In genomic region chr19:60144336-60144989, GRCm38 (mm10) we compare ENCODE assay signal across 8 mouse cellular contexts.
A peak's percentile ranks its signal among the peaks of the same experiment; 100 is the strongest.
DNase-seq lines count a peak whose midpoint lies in the region; ATAC-seq and TF ChIP-seq lines count a peak whose summit lies in the region.

No protein-coding gene starts in this region.

- H3K9me3 ChIP-seq in E14TG2a.4 (ENCODE audit: low read length) = no peaks in the 10 kb centered on the region
- no peaks in the 10 kb centered on the region for H3K9me3 ChIP-seq in forebrain, embryonic 11.5 days (ENCODE audit: control insufficient read depth, low read length)
- H3K9me3 ChIP-seq in heart, embryonic 15.5 days (replicated peaks) = no peaks in the 10 kb centered on the region
- no peaks in the 10 kb centered on the region for H3K9me3 ChIP-seq in liver, embryonic 12.5 days (replicated peaks)
- H3K9me3 ChIP-seq in stomach, embryonic 15.5 days = no peaks in the 10 kb centered on the region

- H3K9ac ChIP-seq in forebrain, embryonic 11.5 days (ENCODE audit: low read length) = peak overlapping the region; percentile 60
- no peak overlapping the region for H3K9ac ChIP-seq in heart, embryonic 15.5 days
- peak overlapping the region; percentile 57; the same call in 1 of the 2 replicates for H3K9ac ChIP-seq in liver, embryonic 12.5 days
- no peak overlapping the region for H3K9ac ChIP-seq in stomach, embryonic 15.5 days

- H3K36me3 ChIP-seq in E14TG2a.4 (ENCODE audit: insufficient read depth, low read length) = no peaks in the 10 kb centered on the region
- H3K36me3 ChIP-seq in forebrain, embryonic 11.5 days (ENCODE audit: control insufficient read depth, insufficient read depth, low read length) = no peaks in the 10 kb centered on the region
- no peaks in the 10 kb centered on the region for H3K36me3 ChIP-seq in heart, embryonic 15.5 days
- no peaks in the 10 kb centered on the region for H3K36me3 ChIP-seq in liver, embryonic 12.5 days
- no peaks in the 10 kb centered on the region for H3K36me3 ChIP-seq in stomach, embryonic 15.5 days

- H3K4me2 ChIP-seq in forebrain, embryonic 11.5 days (ENCODE audit: low read depth, low read length, severe bottlenecking) = peak overlapping the region; percentile 47
- peak overlapping the region; percentile 53 for H3K4me2 ChIP-seq in heart, embryonic 15.5 days
- H3K4me2 ChIP-seq in liver, embryonic 12.5 days = peak overlapping the region; percentile 55
- peak overlapping the region; percentile 36 for H3K4me2 ChIP-seq in stomach, embryonic 15.5 days

- 4% methylated on average over 20 of the region's 20 CpGs for WGBS in forebrain, embryonic 11.5 days
- WGBS in heart, embryonic 15.5 days = 7% methylated on average over 20 of the region's 20 CpGs
- WGBS in liver, embryonic 12.5 days (ENCODE audit: insufficient replicate concordance) = 7% methylated on average over 20 of the region's 20 CpGs
- WGBS in stomach, embryonic 15.5 days = 7% methylated on average over 20 of the region's 20 CpGs

- peaks cover 16% of the 10 kb centered on the region; the same call in 1 of the 2 replicates for H3K4me1 ChIP-seq in E14TG2a.4 (replicated peaks; ENCODE audit: low read depth, low read length)
- peaks cover 7% of the 10 kb centered on the region for H3K4me1 ChIP-seq in forebrain, embryonic 11.5 days (replicated peaks; ENCODE audit: control insufficient read depth, insufficient read depth, low read length)
- H3K4me1 ChIP-seq in heart, embryonic 15.5 days (replicated peaks) = no peaks in the 10 kb centered on the region
- H3K4me1 ChIP-seq in liver, embryonic 12.5 days = no peaks in the 10 kb centered on the region
- H3K4me1 ChIP-seq in stomach, embryonic 15.5 days = no peaks in the 10 kb centered on the region

- H3K4me3 ChIP-seq in E14TG2a.4 (replicated peaks; ENCODE audit: low read length) = no peak overlapping the region
- H3K4me3 ChIP-seq in forebrain, embryonic 11.5 days (ENCODE audit: low read depth, low read length) = peak overlapping the region; percentile 35
- H3K4me3 ChIP-seq in heart, embryonic 15.5 days = peak overlapping the region; percentile 32
- H3K4me3 ChIP-seq in liver, embryonic 12.5 days = peak overlapping the region; percentile 21; the same call in 1 of the 2 replicates
- peak overlapping the region; percentile 23 for H3K4me3 ChIP-seq in stomach, embryonic 15.5 days (replicated peaks)

- peak; percentile 52 for TF ChIP-seq CTCF in E14TG2a.4 (conservative IDR thresholded peaks at IDR 0.05; ENCODE audit: low read length)

- no peak overlapping the region for H3K27ac ChIP-seq in forebrain, embryonic 11.5 days (ENCODE audit: low read depth, low read length)
- no peak overlapping the region for H3K27ac ChIP-seq in heart, embryonic 15.5 days
- H3K27ac ChIP-seq in liver, embryonic 12.5 days = no peak overlapping the region
- H3K27ac ChIP-seq in stomach, embryonic 15.5 days = no peak overlapping the region

- peak; percentile 55 for ATAC-seq in forebrain, embryonic 11.5 days (replicated peaks; ENCODE audit: low FRiP score)
- ATAC-seq in heart, embryonic 15.5 days (replicated peaks; ENCODE audit: insufficient number of reproducible peaks, insufficient read depth, low FRiP score, low read depth) = no peak
- ATAC-seq in liver, embryonic 12.5 days = peak; percentile 61; the same call in 1 of the 2 replicates
- ATAC-seq in stomach, embryonic 15.5 days (ENCODE audit: insufficient read depth, low FRiP score, low read depth) = no peak

- H3K27me3 ChIP-seq in E14TG2a.4 (ENCODE audit: insufficient read depth, low read length) = peaks cover 21% of the 10 kb centered on the region
- peaks cover 4% of the 10 kb centered on the region for H3K27me3 ChIP-seq in forebrain, embryonic 11.5 days (ENCODE audit: control insufficient read depth, insufficient read depth, low read length)
- peaks cover 35% of the 10 kb centered on the region for H3K27me3 ChIP-seq in heart, embryonic 15.5 days
- H3K27me3 ChIP-seq in liver, embryonic 12.5 days (replicated peaks) = peaks cover 52% of the 10 kb centered on the region
- peaks cover 22% of the 10 kb centered on the region; the same call in 1 of the 2 replicates for H3K27me3 ChIP-seq in stomach, embryonic 15.5 days (replicated peaks)

- DNase-seq in c-Kit-positive CD71-positive TER-119-negative erythroid progenitor cells, embryonic 14.5 days (ENCODE audit: low read depth) = peak; percentile 71
- DNase-seq in forebrain, embryonic 11.5 days (ENCODE audit: low spot score) = peak; percentile 92
- peak; percentile 86 for DNase-seq in kidney, postnatal 14 days
- DNase-seq in neural tube, embryonic 10.5 days (ENCODE audit: extremely low spot score, low spot score) = peak; percentile 87

Comparison
In these comparisons a context has a peak if more than half of its experiments do, and no peak if none do; other contexts are left out.
1. ATAC-seq: peak in forebrain, embryonic 11.5 days (single experiment) and liver, embryonic 12.5 days (single experiment); none in heart, embryonic 15.5 days (single experiment) and stomach, embryonic 15.5 days (single experiment).
2. H3K9ac ChIP-seq: peak in forebrain, embryonic 11.5 days (single experiment) and liver, embryonic 12.5 days (single experiment); none in heart, embryonic 15.5 days (single experiment) and stomach, embryonic 15.5 days (single experiment).
3. Peak in every context shown above with its lines, with median percentiles within 50 percentile points of each other: DNase-seq and H3K4me2 ChIP-seq.